Mouse (Mus musculus) hindbrain, embryonic 13.5 days (tissue): ENCODE data around the gene Lrrn4cl. TPM values are rescaled to one million over a fixed set of nuclear protein-coding genes. Genes with fewer than 3 reads are reported as not detected.
"Not testable (repeated sequence)": the region's sequence is repeated elsewhere in the genome, so short reads cannot be mapped to it uniquely, and the experiment has no call there.

Experiments
- ATAC-seq: fragments of 200-750 bp; cut with Nextera tagmentation; 2 replicates; pipeline ENCODE4 v1.8.0; 2017; ENCODE audit warnings: moderate TSS enrichment; ENCODE audit not compliant: low FRiP score
- H3K27ac ChIP-seq: fragments of 300-500 bp; sonication (generic); 2 replicates; pipeline ENCODE4 v1.5.1; 2015; ENCODE audit warnings: inconsistent platforms, mild to moderate bottlenecking, moderate library complexity
- H3K27me3 ChIP-seq: fragments of 300-500 bp; sonication (generic); 2 replicates; pipeline ENCODE4 v1.6.1; 2015; ENCODE audit warnings: mild to moderate bottlenecking, inconsistent platforms
- H3K36me3 ChIP-seq: fragments of 300-500 bp; sonication (generic); 2 replicates; pipeline ENCODE4 v1.6.1; 2015; ENCODE audit warnings: mild to moderate bottlenecking, inconsistent platforms
- H3K4me1 ChIP-seq: fragments of 300-500 bp; sonication (generic); replicated peaks from 2 replicates; pipeline ENCODE4 v1.6.1; 2015; ENCODE audit warnings: inconsistent platforms
- H3K4me2 ChIP-seq: fragments of 300-500 bp; sonication (generic); 2 replicates; pipeline ENCODE4 v1.6.1; 2015; ENCODE audit warnings: inconsistent platforms, mild to moderate bottlenecking, moderate library complexity
- H3K4me3 ChIP-seq: fragments of 300-500 bp; sonication (generic); 2 replicates; pipeline ENCODE4 v1.5.1; 2015; ENCODE audit warnings: mild to moderate bottlenecking, inconsistent platforms
- H3K9ac ChIP-seq: fragments of 300-500 bp; sonication (generic); 2 replicates; pipeline ENCODE4 v1.6.1; 2015; ENCODE audit warnings: mild to moderate bottlenecking, inconsistent platforms
- H3K9me3 ChIP-seq: fragments of 300-500 bp; sonication (generic); 2 replicates; pipeline ENCODE4 v1.6.1; 2016; ENCODE audit warnings: inconsistent platforms
- WGBS: fragments of 180-500 bp; shearing (Covaris S2); methylation state at CpG from one replicate; pipeline ENCODE4 v1.1.7; 2015; 5-methylcytosine and 5-hydroxymethylcytosine counted together
- polyA plus RNA-seq: library from polyadenylated mRNA; unstranded; fragments of >200 nt; fragmentation: Nextera tagmentation; extraction: Ambion mirVana; gene quantifications from 2 replicates; pipeline ENCODE4 v1.2.1, GENCODE M21; 2015

Gene Lrrn4cl
- polyA plus RNA-seq, 1 experiment from 2014 or later, result 1.0 TPM

GRCm38 (mm10) chr19:8820424-8820956, 30.1 kb upstream of the Lrrn4cl start:
- peaks cover 53% of the 10 kb centered on the region for H3K4me1 ChIP-seq
- peak overlapping the region; percentile 99 for H3K4me3 ChIP-seq
- peak overlapping the region; percentile 96 for H3K4me2 ChIP-seq
- peak; percentile 41 for ATAC-seq
- no peaks in the 10 kb centered on the region for H3K27me3 ChIP-seq
- H3K9ac ChIP-seq, result peak overlapping the region; percentile 99
- under 1% methylated on average over 48 of the region's 48 CpGs for WGBS
- no peaks in the 10 kb centered on the region for H3K9me3 ChIP-seq
- peak overlapping the region; percentile 99 for H3K27ac ChIP-seq
- peaks cover 31% of the 10 kb centered on the region for H3K36me3 ChIP-seq

- H3K27ac ChIP-seq, result no peak overlapping the region; the same call in 1 of the 2 replicates
- no peaks in the 10 kb centered on the region for H3K9me3 ChIP-seq
- 2% methylated on average over 7 of the region's 7 CpGs for WGBS
- peak overlapping the region; percentile 99 for H3K9ac ChIP-seq
- no peak for ATAC-seq
- peaks cover 47% of the 10 kb centered on the region for H3K4me1 ChIP-seq
- H3K27me3 ChIP-seq, result no peaks in the 10 kb centered on the region
- H3K4me3 ChIP-seq, result peak overlapping the region; percentile 99
- H3K36me3 ChIP-seq, result peaks cover 33% of the 10 kb centered on the region
- H3K4me2 ChIP-seq, result peak overlapping the region; percentile 96
Measured at GRCm38 (mm10) chr19:8821146-8821545, 29.4 kb upstream of the Lrrn4cl start.

GRCm38 (mm10) chr19:8822696-8823095, 27.9 kb upstream of the Lrrn4cl start:
- no peak for ATAC-seq
- peak overlapping the region; percentile 96 for H3K4me2 ChIP-seq

GRCm38 (mm10) chr19:8829660-8830059, 20.9 kb upstream of the Lrrn4cl start, which contains the start of gene AC129217.1:
TSS of gene AC129217.1 (plus strand) at chr19:8829773.
- H3K4me3 ChIP-seq, result no peak within 1 kb of the TSS

More at GRCm38 (mm10) chr19:8822696-8823095, 27.9 kb upstream of the Lrrn4cl start:
- Histone ChIP-seq H3K36me3 (peaks cover 49% of the 10 kb centered on the region), H3K9me3 (no peaks in the 10 kb centered on the region), H3K9ac (peak overlapping the region; percentile 99), H3K27me3 (no peaks in the 10 kb centered on the region), H3K4me1 (peaks cover 33% of the 10 kb centered on the region), H3K27ac (no peak overlapping the region), H3K4me3 (peak overlapping the region; percentile 99)
- 59% methylated on average over 8 of the region's 8 CpGs for WGBS

GRCm38 (mm10) chr19:8830664-8831063, 19.9 kb upstream of the Lrrn4cl start:
- Histone ChIP-seq H3K36me3 (peaks cover 100% of the 10 kb centered on the region), H3K27ac (no peak overlapping the region), H3K27me3 (no peaks in the 10 kb centered on the region), H3K4me3 (no peak overlapping the region), H3K9me3 (no peaks in the 10 kb centered on the region), H3K4me1 (no peaks in the 10 kb centered on the region), H3K4me2 (no peak overlapping the region), H3K9ac (no peak overlapping the region)
- 89% methylated on average over 8 of the region's 8 CpGs for WGBS
- no peak for ATAC-seq

More at GRCm38 (mm10) chr19:8829660-8830059, 20.9 kb upstream of the Lrrn4cl start, which contains the start of gene AC129217.1:
- Histone ChIP-seq H3K9ac (no peak within 1 kb of the TSS), H3K36me3 (peaks cover 98% of the 10 kb centered on the region), H3K4me1 (no peaks in the 10 kb centered on the region), H3K27me3 (no peaks in the 10 kb centered on the region), H3K9me3 (no peaks in the 10 kb centered on the region), H3K4me2 (no peak within 1 kb of the TSS), H3K27ac (no peak within 1 kb of the TSS)
- 90% methylated on average over 8 of the region's 8 CpGs for WGBS
- no peak for ATAC-seq

- peaks cover 99% of the 10 kb centered on the region for H3K36me3 ChIP-seq
- no peak overlapping the region for H3K27ac ChIP-seq
- WGBS, result 81% methylated on average over 11 of the region's 11 CpGs
- H3K9ac ChIP-seq, result no peak overlapping the region
- no peaks in the 10 kb centered on the region for H3K9me3 ChIP-seq
- H3K4me3 ChIP-seq, result no peak overlapping the region
- ATAC-seq, result no peak
- no peak overlapping the region for H3K4me2 ChIP-seq
- H3K4me1 ChIP-seq, result peaks cover 2% of the 10 kb centered on the region; the same call in 1 of the 2 replicates
- no peaks in the 10 kb centered on the region for H3K27me3 ChIP-seq
Measured at GRCm38 (mm10) chr19:8831262-8831661, 19.3 kb upstream of the Lrrn4cl start.

GRCm38 (mm10) chr19:8832971-8833370, 17.6 kb upstream of the Lrrn4cl start:
- Histone ChIP-seq H3K4me1 (peaks cover 10% of the 10 kb centered on the region), H3K9me3 (no peaks in the 10 kb centered on the region), H3K9ac (no peak overlapping the region), H3K36me3 (peaks cover 83% of the 10 kb centered on the region), H3K27ac (no peak overlapping the region), H3K4me3 (no peak overlapping the region), H3K27me3 (no peaks in the 10 kb centered on the region), H3K4me2 (no peak overlapping the region)
- 92% methylated on average over 4 of the region's 4 CpGs for WGBS
- ATAC-seq, result no peak

- not testable (repeated sequence) for H3K9me3 ChIP-seq, H3K27me3 ChIP-seq, ATAC-seq, H3K9ac ChIP-seq
- Histone ChIP-seq H3K4me2 (peak overlapping the region; percentile 81), H3K27ac (peak overlapping the region; percentile 99; the same call in 1 of the 2 replicates), H3K4me1 (peaks cover 42% of the 10 kb centered on the region), H3K36me3 (peaks cover 50% of the 10 kb centered on the region), H3K4me3 (peak overlapping the region; percentile 74)
- 97% methylated on average over 10 of the region's 10 CpGs for WGBS
Measured at GRCm38 (mm10) chr19:8836327-8836726, 14.2 kb upstream of the Lrrn4cl start.

GRCm38 (mm10) chr19:8837251-8837791, 13.2 kb upstream of the Lrrn4cl start, which contains the start of gene Bscl2:
TSS of gene Bscl2 (plus strand) at chr19:8837467.
- H3K9ac ChIP-seq, result peak within 1 kb of the TSS; percentile 94
- no peaks in the 10 kb centered on the region for H3K9me3 ChIP-seq
- WGBS, result 1% methylated on average over 38 of the region's 38 CpGs
- peak within 1 kb of the TSS; percentile 74 for H3K4me3 ChIP-seq
- peaks cover 43% of the 10 kb centered on the region for H3K36me3 ChIP-seq
- H3K27ac ChIP-seq, result peak within 1 kb of the TSS; percentile 99
- H3K27me3 ChIP-seq, result no peaks in the 10 kb centered on the region
- peak within 1 kb of the TSS; percentile 81 for H3K4me2 ChIP-seq
- ATAC-seq, result peak; percentile 71
- peaks cover 45% of the 10 kb centered on the region for H3K4me1 ChIP-seq

- Histone ChIP-seq H3K4me3 (peak overlapping the region; percentile 74), H3K4me1 (peaks cover 45% of the 10 kb centered on the region), H3K9me3 (no peaks in the 10 kb centered on the region), H3K27ac (peak overlapping the region; percentile 99), H3K27me3 (no peaks in the 10 kb centered on the region), H3K9ac (peak overlapping the region; percentile 94), H3K36me3 (peaks cover 43% of the 10 kb centered on the region), H3K4me2 (peak overlapping the region; percentile 81)
- ATAC-seq, result peak; percentile 18; the same call in 1 of the 2 replicates
- 11% methylated on average over 15 of the region's 15 CpGs for WGBS
Measured at GRCm38 (mm10) chr19:8838041-8838730, 12.4 kb upstream of the Lrrn4cl start.

- 32% methylated on average over 11 of the region's 11 CpGs for WGBS
Measured at GRCm38 (mm10) chr19:8839103-8839907, 11.3 kb upstream of the Lrrn4cl start, which contains the start of gene Gng3. TSS of gene Gng3 (minus strand) at chr19:8839194.

More at GRCm38 (mm10) chr19:8839103-8839907, 11.3 kb upstream of the Lrrn4cl start, which contains the start of gene Gng3:
- Histone ChIP-seq H3K9me3 (no peaks in the 10 kb centered on the region), H3K4me2 (peak within 1 kb of the TSS; percentile 81), H3K9ac (peak within 1 kb of the TSS; percentile 94), H3K27ac (peak within 1 kb of the TSS; percentile 99), H3K4me3 (peak within 1 kb of the TSS; percentile 74), H3K4me1 (peaks cover 45% of the 10 kb centered on the region), H3K27me3 (no peaks in the 10 kb centered on the region), H3K36me3 (peaks cover 35% of the 10 kb centered on the region)
- peak; percentile 91 for ATAC-seq
